Mouse (Mus musculus): Measurements from ENCODE around the gene Cep135. TPM values are rescaled to one million over a fixed set of nuclear protein-coding genes. Genes with fewer than 3 reads are reported as not detected.

Gene Cep135
- polyA plus RNA-seq, 1 experiment from 2014 or later: 7.0 TPM

DNA sequence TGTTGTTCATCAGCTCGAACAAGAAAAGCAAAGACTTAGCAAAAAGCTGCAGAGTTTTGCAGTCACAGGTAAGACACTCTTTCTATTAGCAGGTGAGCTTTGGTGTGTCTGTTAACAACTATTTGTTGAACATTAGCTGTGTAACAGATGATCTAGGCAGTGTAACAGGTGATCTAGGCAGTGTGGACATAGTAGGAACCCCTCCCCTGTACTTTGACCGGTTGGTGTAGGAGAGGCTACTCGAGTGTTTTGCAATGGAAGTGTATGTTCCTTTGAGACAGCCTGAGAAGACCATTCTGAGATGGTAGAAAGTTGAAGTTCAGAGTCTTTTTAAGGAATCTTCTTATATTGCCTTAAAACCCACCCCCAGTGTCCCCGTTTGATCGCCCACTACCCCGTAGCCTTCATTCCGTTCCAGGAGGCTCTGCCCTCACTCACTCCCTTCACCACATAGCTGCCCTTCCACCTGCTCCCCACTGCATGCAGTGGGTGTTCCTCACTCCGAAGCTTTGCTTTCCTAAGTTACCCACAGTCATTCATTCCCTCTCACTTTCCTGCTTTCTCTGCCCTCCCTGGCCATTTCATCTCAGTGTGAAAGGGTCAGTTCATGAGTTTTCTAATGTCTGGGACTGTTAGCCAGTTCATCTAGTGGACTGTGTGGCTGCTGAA lies 21.3 kb downstream of the Cep135 start:
- no peaks in the 10 kb centered on the region for H3K4me1 ChIP-seq
- no peaks in the 10 kb centered on the region for H3K9me3 ChIP-seq
- H3K4me2 ChIP-seq (replicated peaks): no peak overlapping the region
- H3K9ac ChIP-seq: no peak overlapping the region
- no peak for ATAC-seq (ENCODE audit: low FRiP score, low read depth)
- H3K4me3 ChIP-seq: no peak overlapping the region
- H3K27ac ChIP-seq: no peak overlapping the region
- H3K36me3 ChIP-seq: peaks cover 58% of the 10 kb centered on the region
- no peaks in the 10 kb centered on the region for H3K27me3 ChIP-seq (replicated peaks)
- 92% methylated on average over 8 of the region's 8 CpGs for WGBS

DNA sequence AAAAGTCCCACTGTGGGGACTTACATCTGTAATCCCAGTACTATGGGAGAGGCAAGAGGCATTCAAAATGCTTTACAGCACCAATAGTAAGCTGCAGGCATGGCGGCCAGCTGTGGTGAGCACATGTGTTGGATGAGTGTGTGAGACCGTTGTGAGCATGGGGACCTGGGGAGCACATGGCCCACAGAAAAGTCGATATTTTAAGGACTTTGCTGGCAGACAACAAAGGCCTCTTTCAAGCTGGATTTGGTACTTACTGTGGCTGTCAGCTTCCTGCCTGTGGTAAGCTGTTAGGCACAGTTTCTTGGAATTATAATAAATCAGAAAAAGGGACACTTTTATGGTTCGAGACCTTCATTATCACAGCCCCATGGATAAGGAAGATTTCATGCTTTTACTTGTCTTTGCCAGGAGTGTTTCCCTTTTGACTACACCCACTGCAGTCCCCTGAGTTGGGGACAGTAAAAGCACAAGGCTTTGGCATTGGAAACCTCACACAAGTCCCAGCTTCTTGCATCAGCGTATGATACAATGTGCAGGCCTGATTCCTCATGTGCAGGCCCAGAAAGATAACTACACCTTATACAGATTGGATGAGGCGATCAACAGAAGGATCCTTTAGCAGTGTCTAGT lies 24.5 kb downstream of the Cep135 start:
- ATAC-seq (ENCODE audit: low FRiP score, low read depth): peak; percentile 88
- no peaks in the 10 kb centered on the region for H3K4me1 ChIP-seq
- H3K4me3 ChIP-seq: no peak overlapping the region
- H3K9ac ChIP-seq: no peak overlapping the region
- peaks cover 61% of the 10 kb centered on the region for H3K36me3 ChIP-seq
- H3K4me2 ChIP-seq (replicated peaks): no peak overlapping the region
- WGBS: 52% methylated on average over 6 of the region's 6 CpGs
- no peaks in the 10 kb centered on the region for H3K9me3 ChIP-seq
- H3K27ac ChIP-seq: no peak overlapping the region
- H3K27me3 ChIP-seq (replicated peaks): no peaks in the 10 kb centered on the region

DNA sequence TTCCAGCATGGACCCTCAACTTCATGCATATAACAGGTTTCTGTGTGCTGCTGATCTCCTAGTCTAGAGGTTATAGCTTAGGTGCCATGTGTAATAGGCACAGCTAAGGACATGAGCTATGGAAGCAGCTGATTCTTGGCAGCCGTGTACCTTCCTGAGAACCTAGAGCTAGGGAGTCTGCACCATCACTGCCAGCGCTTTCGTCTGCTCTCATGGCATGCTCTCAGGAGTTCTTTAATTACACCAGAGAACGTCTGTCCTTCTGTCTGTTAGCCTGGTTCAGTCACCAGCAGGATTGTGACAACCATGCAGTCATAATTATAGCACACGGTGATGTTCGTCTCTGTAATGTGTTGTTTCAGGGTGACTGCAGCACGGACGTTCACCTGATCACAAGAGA lies 26.8 kb downstream of the Cep135 start:
- peaks cover 60% of the 10 kb centered on the region for H3K36me3 ChIP-seq

DNA sequence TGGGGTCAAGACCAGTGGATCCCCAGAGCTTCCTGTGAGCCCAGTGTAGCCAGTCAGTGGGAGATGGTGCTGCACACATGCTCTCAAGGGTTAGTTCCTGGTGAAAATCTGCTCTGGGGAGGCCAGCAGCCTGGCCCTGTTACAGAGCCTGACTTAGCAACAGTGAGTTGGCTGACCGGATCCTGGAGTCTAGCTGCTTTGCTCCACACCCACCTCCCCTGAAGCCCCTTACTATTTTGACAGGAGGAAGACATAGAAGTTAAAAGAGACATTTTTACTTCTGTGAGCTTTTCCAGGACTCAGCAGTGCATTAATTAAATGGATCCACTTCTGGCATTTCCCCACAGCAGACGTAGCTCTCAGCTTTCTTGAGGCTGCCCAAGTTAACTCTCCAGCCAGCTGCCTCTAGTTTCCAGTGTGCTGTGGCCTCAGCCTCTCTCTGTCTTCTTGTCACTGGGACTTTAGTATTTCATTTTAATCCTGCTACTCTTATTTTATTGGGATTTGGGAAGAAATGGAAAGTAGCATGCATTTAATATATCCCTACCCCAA lies 27.8 kb downstream of the Cep135 start:
- 94% methylated on average over 2 of the region's 2 CpGs for WGBS
- Histone ChIP-seq H3K27ac (no peak overlapping the region), H3K4me1 (no peaks in the 10 kb centered on the region), H3K9me3 (no peaks in the 10 kb centered on the region), H3K4me2 (replicated peaks) (no peak overlapping the region), H3K9ac (no peak overlapping the region), H3K27me3 (replicated peaks) (no peaks in the 10 kb centered on the region), H3K36me3 (peaks cover 56% of the 10 kb centered on the region), H3K4me3 (no peak overlapping the region)
- ATAC-seq (ENCODE audit: low FRiP score, low read depth): no peak

More for the DNA sequence above, 26.8 kb downstream of the Cep135 start:
- Histone ChIP-seq H3K4me3 (no peak overlapping the region), H3K9me3 (no peaks in the 10 kb centered on the region), H3K9ac (no peak overlapping the region), H3K27me3 (replicated peaks) (no peaks in the 10 kb centered on the region), H3K27ac (no peak overlapping the region), H3K4me2 (replicated peaks) (no peak overlapping the region), H3K4me1 (no peaks in the 10 kb centered on the region)
- no peak for ATAC-seq (ENCODE audit: low FRiP score, low read depth)
- 93% methylated on average over 8 of the region's 8 CpGs for WGBS

DNA sequence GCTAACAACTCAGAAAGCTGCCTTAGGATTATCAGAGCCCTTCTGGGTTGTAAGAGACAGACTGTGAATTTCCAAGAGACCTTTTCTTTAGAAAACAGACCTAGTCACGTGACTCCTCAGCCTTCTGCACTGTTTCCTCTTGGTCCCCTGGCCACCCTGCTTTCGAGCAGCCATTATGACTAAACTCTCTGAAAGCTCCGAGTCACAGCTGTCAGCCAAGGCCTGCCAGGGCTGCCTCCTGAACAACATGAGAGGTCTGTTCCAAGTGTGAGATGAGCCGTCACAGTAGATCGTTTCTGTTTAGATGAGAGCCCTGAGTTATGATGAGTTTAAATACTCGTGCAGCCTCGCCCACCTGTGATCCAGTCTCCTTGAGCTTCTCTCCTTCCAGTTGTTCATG lies 30.3 kb downstream of the Cep135 start:
- Histone ChIP-seq H3K36me3 (peaks cover 59% of the 10 kb centered on the region), H3K9ac (no peak overlapping the region), H3K27ac (no peak overlapping the region), H3K4me3 (no peak overlapping the region), H3K27me3 (replicated peaks) (no peaks in the 10 kb centered on the region), H3K4me1 (no peaks in the 10 kb centered on the region), H3K4me2 (replicated peaks) (no peak overlapping the region), H3K9me3 (no peaks in the 10 kb centered on the region)
- no peak for ATAC-seq (ENCODE audit: low FRiP score, low read depth)
- WGBS: 90% methylated on average over 7 of the region's 7 CpGs

DNA sequence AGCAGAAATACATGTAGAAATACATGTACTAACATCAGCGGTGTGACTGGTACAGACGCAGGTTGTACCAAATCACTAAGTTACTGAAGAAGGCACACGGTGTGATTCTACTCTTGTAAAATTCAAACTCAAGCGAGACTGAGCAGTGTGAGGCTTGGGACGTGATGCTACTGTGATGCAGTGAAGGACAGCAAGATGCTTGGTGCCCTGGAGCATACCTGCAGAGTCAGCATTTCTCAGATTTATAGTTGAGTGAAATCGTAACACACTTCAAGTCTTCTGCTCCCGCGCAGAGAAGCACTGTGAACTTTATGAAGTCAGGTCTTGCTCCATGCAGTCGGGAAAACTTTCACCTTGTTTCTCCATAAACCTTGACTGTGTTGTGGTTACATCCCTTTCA lies 35.3 kb downstream of the Cep135 start:
- Histone ChIP-seq H3K9ac (no peak overlapping the region), H3K36me3 (peaks cover 43% of the 10 kb centered on the region), H3K27me3 (replicated peaks) (no peaks in the 10 kb centered on the region), H3K4me3 (no peak overlapping the region), H3K9me3 (no peaks in the 10 kb centered on the region), H3K27ac (no peak overlapping the region), H3K4me1 (no peaks in the 10 kb centered on the region), H3K4me2 (replicated peaks) (no peak overlapping the region)
- WGBS: 97% methylated on average over 9 of the region's 9 CpGs
- ATAC-seq (ENCODE audit: low FRiP score, low read depth): no peak

DNA sequence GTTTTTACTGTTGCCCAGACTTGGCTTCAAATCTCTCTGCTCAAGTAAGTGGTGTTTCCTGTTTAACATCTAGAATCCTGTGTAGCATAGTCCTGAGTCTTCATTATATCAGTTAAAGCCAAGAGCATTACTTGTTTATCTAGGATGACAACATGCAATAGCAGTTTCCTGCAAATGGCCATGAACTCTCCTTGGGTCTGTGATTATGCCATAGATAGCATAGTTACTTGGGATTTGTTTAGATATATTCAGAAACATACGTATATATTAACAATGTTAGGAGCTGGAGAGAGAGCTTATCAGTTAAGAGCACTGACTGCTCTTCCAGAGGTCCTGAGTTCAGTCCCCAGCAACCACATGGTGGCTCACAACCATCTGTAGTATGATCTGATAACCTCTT lies 39.3 kb downstream of the Cep135 start:
- H3K27me3 ChIP-seq (replicated peaks): no peaks in the 10 kb centered on the region
- no peak overlapping the region for H3K27ac ChIP-seq
- no peak overlapping the region for H3K4me2 ChIP-seq (replicated peaks)
- no peak for ATAC-seq (ENCODE audit: low FRiP score, low read depth)
- no peak overlapping the region for H3K9ac ChIP-seq
- 95% methylated on average over 1 of the region's 1 CpGs for WGBS
- no peak overlapping the region for H3K4me3 ChIP-seq
- no peaks in the 10 kb centered on the region for H3K4me1 ChIP-seq
- H3K36me3 ChIP-seq: peaks cover 36% of the 10 kb centered on the region
- H3K9me3 ChIP-seq: no peaks in the 10 kb centered on the region

DNA sequence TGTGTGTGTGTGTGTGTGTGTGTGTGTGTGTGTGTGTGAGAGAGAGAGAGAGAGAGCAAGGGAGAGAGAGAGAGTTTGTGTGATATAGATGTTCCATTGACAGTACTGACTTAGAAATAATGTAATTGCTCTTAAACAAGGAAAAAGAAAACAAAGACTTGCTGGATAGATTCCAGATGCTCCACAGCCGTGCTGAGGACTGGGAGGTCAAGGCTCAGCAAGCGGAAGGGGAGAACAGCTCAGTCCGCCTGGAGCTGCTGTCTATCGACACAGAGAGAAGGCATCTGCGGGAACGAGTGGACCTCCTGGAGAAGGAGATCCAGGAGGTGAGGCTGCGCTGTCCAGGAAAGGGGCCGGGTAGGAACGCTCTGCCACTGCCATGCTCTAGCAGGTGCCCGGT lies 45.5 kb downstream of the Cep135 start:
- no peaks in the 10 kb centered on the region for H3K4me1 ChIP-seq
- H3K27me3 ChIP-seq (replicated peaks): no peaks in the 10 kb centered on the region
- H3K4me2 ChIP-seq (replicated peaks): no peak overlapping the region
- 81% methylated on average over 10 of the region's 10 CpGs for WGBS
- no peaks in the 10 kb centered on the region for H3K9me3 ChIP-seq
- H3K4me3 ChIP-seq: no peak overlapping the region
- H3K9ac ChIP-seq: no peak overlapping the region
- no peak overlapping the region for H3K27ac ChIP-seq
- no peak for ATAC-seq (ENCODE audit: low FRiP score, low read depth)
- H3K36me3 ChIP-seq: peaks cover 59% of the 10 kb centered on the region

DNA sequence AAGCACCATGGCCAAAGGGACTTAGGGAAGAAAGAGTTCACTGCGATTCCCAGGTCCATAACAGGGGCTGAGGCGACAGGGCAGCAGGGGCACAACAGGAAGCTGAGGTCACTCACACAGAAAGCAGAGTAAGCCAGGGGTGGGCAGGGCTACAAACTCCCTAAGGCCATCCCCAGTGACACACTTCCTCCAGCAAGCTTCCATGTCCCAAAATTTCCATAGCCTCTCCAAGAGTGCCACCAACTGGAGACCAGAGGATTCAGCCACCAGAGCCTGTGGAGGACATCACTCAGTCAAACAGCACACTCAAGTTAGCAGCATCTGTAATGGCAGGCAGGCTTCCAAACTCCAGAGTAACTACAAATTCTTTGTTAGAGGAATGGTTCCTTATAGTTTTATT lies 47.1 kb downstream of the Cep135 start:
- no peak overlapping the region for H3K4me3 ChIP-seq
- WGBS: 90% methylated on average over 2 of the region's 2 CpGs
- no peaks in the 10 kb centered on the region for H3K9me3 ChIP-seq
- H3K27ac ChIP-seq: no peak overlapping the region
- H3K27me3 ChIP-seq (replicated peaks): no peaks in the 10 kb centered on the region
- peaks cover 70% of the 10 kb centered on the region for H3K36me3 ChIP-seq
- no peak overlapping the region for H3K4me2 ChIP-seq (replicated peaks)
- ATAC-seq (ENCODE audit: low FRiP score, low read depth): no peak
- H3K9ac ChIP-seq: no peak overlapping the region
- no peaks in the 10 kb centered on the region for H3K4me1 ChIP-seq

DNA sequence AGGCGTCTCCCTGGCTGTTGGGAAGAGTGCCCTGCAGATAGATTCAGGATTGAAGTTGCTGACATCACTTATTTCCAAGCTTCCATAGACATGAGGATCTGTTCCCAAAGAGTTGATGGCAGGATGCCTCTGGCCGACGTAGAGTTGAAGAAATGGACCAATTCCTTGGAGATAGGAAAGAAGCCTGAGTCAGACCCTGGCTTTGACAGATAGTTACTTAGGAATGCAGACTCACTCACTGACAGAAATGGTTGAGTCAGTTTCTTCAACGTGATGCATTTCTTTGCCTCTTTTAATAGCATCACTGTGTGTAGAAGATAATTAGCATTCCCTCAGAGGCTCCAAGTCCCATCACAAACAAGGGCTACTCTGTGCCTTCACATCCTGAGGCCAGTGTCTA lies 53.6 kb downstream of the Cep135 start:
- peaks cover 57% of the 10 kb centered on the region for H3K36me3 ChIP-seq
- H3K4me1 ChIP-seq: no peaks in the 10 kb centered on the region
- 92% methylated on average over 4 of the region's 4 CpGs for WGBS
- H3K9ac ChIP-seq: no peak overlapping the region
- H3K9me3 ChIP-seq: no peaks in the 10 kb centered on the region
- no peak overlapping the region for H3K4me3 ChIP-seq
- no peak overlapping the region for H3K4me2 ChIP-seq (replicated peaks)
- no peak overlapping the region for H3K27ac ChIP-seq
- H3K27me3 ChIP-seq (replicated peaks): no peaks in the 10 kb centered on the region
- no peak for ATAC-seq (ENCODE audit: low FRiP score, low read depth)

DNA sequence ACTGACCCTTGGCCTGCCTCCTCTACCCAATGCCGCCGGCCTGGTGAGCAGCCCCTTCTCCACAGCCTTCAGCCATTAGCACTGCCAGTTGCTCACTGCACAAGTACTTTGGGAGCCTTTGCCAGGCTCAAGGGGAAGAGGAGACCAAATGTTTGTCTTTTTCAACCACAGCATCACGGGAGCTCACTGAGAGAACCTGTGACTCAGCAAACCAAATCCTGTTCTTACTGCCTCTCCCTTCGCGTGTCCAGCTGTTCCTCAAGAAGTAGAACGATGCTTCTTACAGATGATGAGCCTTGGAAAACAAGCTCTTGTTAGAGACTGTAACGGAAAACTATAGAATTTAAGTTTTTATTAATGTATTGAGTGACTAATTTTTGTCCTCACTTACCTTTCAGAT lies 55.7 kb downstream of the Cep135 start:
- H3K4me2 ChIP-seq (replicated peaks): no peak overlapping the region
- no peak overlapping the region for H3K9ac ChIP-seq
- H3K36me3 ChIP-seq: peaks cover 43% of the 10 kb centered on the region
- no peak overlapping the region for H3K4me3 ChIP-seq
- no peaks in the 10 kb centered on the region for H3K9me3 ChIP-seq
- ATAC-seq (ENCODE audit: low FRiP score, low read depth): no peak
- H3K27me3 ChIP-seq (replicated peaks): no peaks in the 10 kb centered on the region
- WGBS: 95% methylated on average over 7 of the region's 7 CpGs
- no peak overlapping the region for H3K27ac ChIP-seq
- no peaks in the 10 kb centered on the region for H3K4me1 ChIP-seq

DNA sequence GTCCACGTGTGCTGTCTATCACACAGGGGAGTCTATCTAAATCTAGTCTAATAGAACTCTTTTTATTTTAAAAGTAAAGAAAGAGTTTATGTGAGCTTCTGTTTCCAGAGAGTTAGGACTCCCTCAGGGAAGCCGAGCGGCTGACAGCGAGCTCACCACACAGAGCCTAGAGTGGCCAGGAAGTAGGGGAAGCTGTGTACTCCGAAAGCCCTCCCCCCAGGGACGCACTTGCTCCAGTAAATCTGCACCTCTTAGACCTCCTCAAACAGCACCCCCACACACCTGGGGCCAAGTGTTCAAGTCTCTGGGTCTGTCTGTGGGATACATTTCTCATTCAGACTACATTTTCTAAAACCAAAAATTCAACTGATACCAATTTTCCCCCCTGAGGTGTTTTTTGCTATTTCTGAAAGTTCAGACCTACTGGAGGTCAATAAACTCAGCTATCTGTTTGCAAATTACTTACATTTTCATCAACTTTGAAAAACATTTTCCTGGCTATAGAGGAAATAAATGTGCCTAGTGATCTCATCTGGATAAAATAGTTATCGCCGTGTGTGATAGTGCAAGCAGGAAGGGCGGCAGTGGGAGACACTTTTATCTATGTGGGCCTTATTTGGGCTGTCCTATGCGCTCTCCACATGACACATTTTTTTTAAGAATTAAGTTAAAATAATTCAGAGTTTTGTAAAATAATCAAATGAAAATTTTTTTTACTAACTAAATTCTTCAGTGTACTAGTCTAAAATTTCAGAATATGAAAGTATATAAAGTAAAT lies 56.8 kb downstream of the Cep135 start:
- H3K27me3 ChIP-seq (replicated peaks): no peaks in the 10 kb centered on the region
- no peak overlapping the region for H3K4me3 ChIP-seq
- 91% methylated on average over 10 of the region's 10 CpGs for WGBS

More for the DNA sequence above, 56.8 kb downstream of the Cep135 start:
- H3K4me2 ChIP-seq (replicated peaks): no peak overlapping the region
- no peak for ATAC-seq (ENCODE audit: low FRiP score, low read depth)
- peaks cover 37% of the 10 kb centered on the region for H3K36me3 ChIP-seq
- no peak overlapping the region for H3K27ac ChIP-seq
- H3K4me1 ChIP-seq: no peaks in the 10 kb centered on the region
- H3K9me3 ChIP-seq: no peaks in the 10 kb centered on the region
- no peak overlapping the region for H3K9ac ChIP-seq

Measured in neural tube, embryonic 12.5 days (tissue).